Mouse (Mus musculus) mesoderm, embryonic 11.5 days (tissue): ENCODE data around the gene C1s1.
"Not testable (repeated sequence)": the region's sequence is repeated elsewhere in the genome, so short reads cannot be mapped to it uniquely, and the experiment has no call there.

Experiments
- DNase-seq: peaks from one replicate; pipeline ENCODE4 v3.0.0-alpha.2; 2012; ENCODE audit warnings: low read depth, low spot score

C1s1 gene

GRCm38 (mm10) chr6:124512355-124512836, 29.8 kb downstream of the C1s1 start, which contains the start of gene C1ra:
Gene C1ra, plus strand, starts transcription at chr6:124512405.
- DNase-seq = peak; percentile 58

GRCm38 (mm10) chr6:124511936-124512335, 30.2 kb downstream of the C1s1 start:
- no peak for DNase-seq

GRCm38 (mm10) chr6:124509192-124509591, 33.0 kb downstream of the C1s1 start:
- DNase-seq = not testable (repeated sequence)

GRCm38 (mm10) chr6:124508292-124508691, 33.9 kb downstream of the C1s1 start:
- DNase-seq = no peak

- DNase-seq = no peak
Observed at GRCm38 (mm10) chr6:124506991-124507390, 35.2 kb downstream of the C1s1 start.

GRCm38 (mm10) chr6:124505028-124505427, 37.1 kb downstream of the C1s1 start:
- no peak for DNase-seq

GRCm38 (mm10) chr6:124502021-124502420, 40.1 kb downstream of the C1s1 start:
- DNase-seq = no peak

GRCm38 (mm10) chr6:124501473-124501872, 40.7 kb downstream of the C1s1 start:
- no peak for DNase-seq

- no peak for DNase-seq
Observed at GRCm38 (mm10) chr6:124499914-124500566, 42.1 kb downstream of the C1s1 start.

GRCm38 (mm10) chr6:124496054-124496453, 46.1 kb downstream of the C1s1 start:
- no peak for DNase-seq

- DNase-seq = no peak
Observed at GRCm38 (mm10) chr6:124493886-124494285, 48.3 kb downstream of the C1s1 start.

- DNase-seq = peak; percentile 84
Observed at GRCm38 (mm10) chr6:124492842-124493561, 49.2 kb downstream of the C1s1 start, which contains the start of gene C1rl. Gene C1rl, plus strand, starts transcription at chr6:124493113.

- no peak for DNase-seq
Observed at GRCm38 (mm10) chr6:124491427-124491826, 50.7 kb downstream of the C1s1 start.

GRCm38 (mm10) chr6:124488952-124489351, 53.2 kb downstream of the C1s1 start:
- DNase-seq = no peak

- DNase-seq = no peak
Observed at GRCm38 (mm10) chr6:124487509-124487908, 54.6 kb downstream of the C1s1 start.

- DNase-seq = peak; percentile 41
Observed at GRCm38 (mm10) chr6:124485414-124486144, 56.6 kb downstream of the C1s1 start.

- no peak for DNase-seq
Observed at GRCm38 (mm10) chr6:124484851-124485250, 57.3 kb downstream of the C1s1 start.

- not testable (repeated sequence) for DNase-seq
Observed at GRCm38 (mm10) chr6:124483831-124484230, 58.3 kb downstream of the C1s1 start.

GRCm38 (mm10) chr6:124481571-124481970, 60.6 kb downstream of the C1s1 start:
- DNase-seq = peak; percentile 66
